Mouse (Mus musculus): ENCODE data around the gene Cd274. TPM values are rescaled to one million over a fixed set of nuclear protein-coding genes. Genes with fewer than 3 reads are reported as not detected.

The Cd274 gene
- total RNA-seq, 1 experiment from 2014 or later: 42.1 TPM

GRCm38 (mm10) chr19:29417188-29417587 is 49.9 kb downstream of the Cd274 start:
- no peak for ATAC-seq (ENCODE audit: extremely low read depth, insufficient number of reproducible peaks, low FRiP score, poor library complexity, severe bottlenecking)

GRCm38 (mm10) chr19:29417894-29418293 is 50.6 kb downstream of the Cd274 start:
- ATAC-seq (ENCODE audit: extremely low read depth, insufficient number of reproducible peaks, low FRiP score, poor library complexity, severe bottlenecking): peak; percentile 31; the same call in 1 of the 2 replicates

- peak; percentile 59 for ATAC-seq (ENCODE audit: extremely low read depth, insufficient number of reproducible peaks, low FRiP score, poor library complexity, severe bottlenecking)
These were observed 51.4 kb downstream of the Cd274 start for GRCm38 (mm10) chr19:29418661-29419115.

- no peak for ATAC-seq (ENCODE audit: extremely low read depth, insufficient number of reproducible peaks, low FRiP score, poor library complexity, severe bottlenecking)
These were observed 52.3 kb downstream of the Cd274 start for GRCm38 (mm10) chr19:29419506-29419905.

GRCm38 (mm10) chr19:29419946-29420345 is 52.7 kb downstream of the Cd274 start:
- ATAC-seq (ENCODE audit: extremely low read depth, insufficient number of reproducible peaks, low FRiP score, poor library complexity, severe bottlenecking): no peak

GRCm38 (mm10) chr19:29420397-29420796 is 53.1 kb downstream of the Cd274 start:
- ATAC-seq (ENCODE audit: extremely low read depth, insufficient number of reproducible peaks, low FRiP score, poor library complexity, severe bottlenecking): no peak

- no peak for ATAC-seq (ENCODE audit: extremely low read depth, insufficient number of reproducible peaks, low FRiP score, poor library complexity, severe bottlenecking)
These were observed 54.9 kb downstream of the Cd274 start for GRCm38 (mm10) chr19:29422013-29422645.

GRCm38 (mm10) chr19:29422796-29423195 is 55.5 kb downstream of the Cd274 start:
- no peak for ATAC-seq (ENCODE audit: extremely low read depth, insufficient number of reproducible peaks, low FRiP score, poor library complexity, severe bottlenecking)

- ATAC-seq (ENCODE audit: extremely low read depth, insufficient number of reproducible peaks, low FRiP score, poor library complexity, severe bottlenecking): peak; percentile 28; the same call in 1 of the 2 replicates
These were observed 63.3 kb downstream of the Cd274 start for GRCm38 (mm10) chr19:29430516-29430915.

GRCm38 (mm10) chr19:29430953-29431352 is 63.7 kb downstream of the Cd274 start:
- ATAC-seq (ENCODE audit: extremely low read depth, insufficient number of reproducible peaks, low FRiP score, poor library complexity, severe bottlenecking): peak; percentile 91

GRCm38 (mm10) chr19:29436793-29437479 is 69.7 kb downstream of the Cd274 start:
- ATAC-seq (ENCODE audit: extremely low read depth, insufficient number of reproducible peaks, low FRiP score, poor library complexity, severe bottlenecking): no peak

Other genes starting within 250 kb of the Cd274 start
- 116 and 131 TPM in 2 replicates for gene Jak2, start 115.6 kb upstream of the Cd274 start, total RNA-seq (2017)
- gene Insl6, start 42.1 kb upstream of the Cd274 start, total RNA-seq (2017): 6.2 and 7.5 TPM in 2 replicates
- 0.12 TPM in 1 of 2 replicates, not detected in the other for gene Rln1, start 32.8 kb upstream of the Cd274 start, total RNA-seq (2017)
- 158 and 160 TPM in 2 replicates for gene Plgrkt, start 65 bp upstream of the Cd274 start, total RNA-seq (2017)
- gene Pdcd1lg2, start 43.5 kb downstream of the Cd274 start, total RNA-seq (2017): 5.8 and 5.9 TPM in 2 replicates
- gene Ric1, start 154.8 kb downstream of the Cd274 start, total RNA-seq (2017): 49.6 and 51.6 TPM in 2 replicates